Mouse (Mus musculus) heart, postnatal 10 days (tissue): ENCODE results near the gene Cdk5r1. TPM values are rescaled to one million over a fixed set of nuclear protein-coding genes. Genes with fewer than 3 reads are reported as not detected.

Experiments used
- DNase-seq, 2 experiments: peaks; one replicate each; pipeline ENCODE4 v3.0.0; 2021
- intact Hi-C: fragments of 180-260 bp; cut with DNase I; formaldehyde crosslinking; loops from one replicate; pipeline ENCODE4 v1.15.1; 2025
- total RNA-seq, 2 experiments: library from RNA; stranded (reverse); gene quantifications; 2 replicates each; pipeline ENCODE4 v1.2.3; 2021

The Cdk5r1 gene
- total RNA-seq, 2 experiments from 2014 or later, result 1.9 to 2.0 TPM

DNA sequence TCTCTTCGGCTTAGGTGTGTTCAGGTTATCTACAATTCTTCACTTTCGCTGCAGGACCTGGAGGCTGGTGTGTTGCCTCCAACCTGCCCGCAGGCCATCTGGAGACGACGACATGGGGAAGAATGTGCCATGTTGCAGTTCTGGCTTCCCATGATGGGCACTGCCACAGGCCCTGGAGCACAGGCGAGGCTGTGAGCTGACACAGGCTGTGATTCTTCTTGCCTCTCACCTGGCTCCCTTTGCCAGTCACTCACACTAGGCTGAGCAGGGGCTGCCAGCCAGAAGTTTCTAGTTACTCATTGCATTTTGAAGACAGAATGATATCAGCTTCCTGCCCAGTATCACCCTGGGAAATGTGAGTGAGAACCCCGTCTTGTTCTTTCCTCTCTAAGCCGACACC is 52.3 kb downstream of the Cdk5r1 start:
- intact Hi-C loops, result no loop called here
- DNase-seq, result no peak

Other genes with a start within 250 kb of the Cdk5r1 start
- 1 to 10 TPM; 2.3 to 2.5 TPM for gene Rhbdl3, start 176.1 kb upstream of the Cdk5r1 start, total RNA-seq
- gene 5730455P16Rik, start 99.0 kb upstream of the Cdk5r1 start, total RNA-seq, result 10 to 100 TPM; 16.9 to 19.1 TPM
- gene Zfp207, start 93.7 kb upstream of the Cdk5r1 start, total RNA-seq, result 100 to 1,000 TPM in 1 of 2 experiments, 10 to 100 TPM in 1; 93.2 to 116 TPM
- gene Psmd11, start 48.4 kb upstream of the Cdk5r1 start, total RNA-seq, result 100 to 1,000 TPM; 109 to 117 TPM